Mouse (Mus musculus) ovary, adult 18-20 months (tissue): ENCODE data around the gene Olfr847.

Source experiments
- DNase-seq: peaks from one replicate; pipeline ENCODE4 v3.0.0; 2022; ENCODE audit warnings: low spot score, mixed read lengths

Olfr847 gene

DNA sequence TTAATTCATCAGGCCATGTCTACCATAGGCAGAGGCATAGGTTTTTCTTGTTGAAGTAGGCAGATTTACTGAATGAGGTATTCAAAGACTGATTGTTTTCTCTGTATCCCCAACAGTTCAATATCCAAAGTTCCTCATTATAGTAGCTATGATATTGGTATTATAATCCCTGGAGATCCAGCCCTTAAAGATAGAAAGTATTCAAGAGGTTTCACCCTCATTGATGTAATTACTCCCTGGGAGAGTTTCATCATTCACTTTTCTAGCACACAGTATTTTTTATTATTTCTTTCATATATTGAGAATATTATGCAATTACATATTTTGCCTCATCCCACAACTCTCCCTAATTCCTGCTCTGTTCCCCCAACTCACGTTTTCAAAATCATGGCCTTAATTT is at the start of gene Olfr847:
TSS of gene Olfr847 (minus strand) at position 101 of the 400 bp plus-strand sequence.
- no peak for DNase-seq

DNA sequence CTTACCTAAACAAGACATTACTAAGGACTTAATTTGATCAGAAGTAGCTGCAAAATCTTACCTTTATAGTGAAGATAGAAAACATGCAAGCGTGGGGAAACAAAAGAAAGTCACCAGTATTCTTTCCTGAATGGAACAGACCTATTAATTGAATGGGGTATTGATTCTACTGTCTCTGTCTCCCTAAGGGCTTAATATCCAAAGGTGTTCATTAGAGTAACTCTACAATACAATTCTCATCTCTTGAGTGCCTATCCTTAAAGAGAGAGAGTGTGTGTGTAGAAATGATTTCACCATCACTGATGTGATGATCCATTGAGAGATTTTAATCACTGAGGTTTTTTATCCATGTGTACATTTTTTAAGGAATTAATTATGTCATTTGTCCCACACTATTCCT is 14.6 kb downstream of the Olfr847 start, which contains the start of gene Olfr846:
TSS of gene Olfr846 (minus strand) at position 101 of the 400 bp plus-strand sequence.
- no peak for DNase-seq

DNA sequence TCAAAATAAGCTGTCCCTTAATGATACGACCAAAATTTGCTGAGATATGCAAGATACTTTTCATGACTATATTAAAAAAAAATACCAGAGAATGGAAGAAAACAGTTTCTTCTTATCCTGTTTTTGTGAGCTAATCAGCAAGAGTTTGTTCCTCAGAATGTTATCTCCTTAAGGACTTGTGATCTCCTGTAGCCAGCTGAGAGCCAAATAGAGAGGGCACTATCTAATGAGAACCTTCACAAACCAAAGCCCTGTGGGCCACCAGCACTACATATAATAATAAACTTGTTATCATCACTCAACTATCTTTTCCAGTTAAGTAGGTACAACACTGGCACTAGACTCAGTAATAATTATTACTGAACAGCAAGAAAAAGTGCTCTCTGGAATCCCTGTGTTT is 42.3 kb downstream of the Olfr847 start, which contains the start of gene Olfr845:
TSS of gene Olfr845 (plus strand) at position 301 of the 400 bp plus-strand sequence.
- DNase-seq, result no peak
